Mouse (Mus musculus) retina, adult 2 months (tissue): ENCODE measurements around the gene Nfs1.
"Not testable (repeated sequence)": the region's sequence is repeated elsewhere in the genome, so short reads cannot be mapped to it uniquely, and the experiment has no call there.

Experiments used
- DNase-seq: peaks from one replicate; pipeline ENCODE4 v3.0.0-alpha.2; 2012; ENCODE audit warnings: low read depth, low spot score

Gene Nfs1

GRCm38 (mm10) chr2:156145486-156146130 is 1.6 kb upstream of the Nfs1 start:
- DNase-seq = no peak

GRCm38 (mm10) chr2:156143367-156143766 is 619 bp downstream of the Nfs1 start:
- DNase-seq = no peak

GRCm38 (mm10) chr2:156142820-156143219 is 1.2 kb downstream of the Nfs1 start:
- DNase-seq = no peak

- no peak for DNase-seq
These were observed 8.3 kb downstream of the Nfs1 start for GRCm38 (mm10) chr2:156135695-156136094.

GRCm38 (mm10) chr2:156134161-156134560 is 9.8 kb downstream of the Nfs1 start:
- DNase-seq = no peak

- no peak for DNase-seq
These were observed 17.0 kb downstream of the Nfs1 start, which contains the start of gene Gm28036 for GRCm38 (mm10) chr2:156126992-156127391. Gm28036 (minus strand) TSS chr2:156127092.

- DNase-seq = no peak
These were observed 20.3 kb downstream of the Nfs1 start for GRCm38 (mm10) chr2:156123731-156124130.

GRCm38 (mm10) chr2:156119566-156119965 is 24.4 kb downstream of the Nfs1 start:
- no peak for DNase-seq

GRCm38 (mm10) chr2:156112080-156112423 is 31.9 kb downstream of the Nfs1 start:
- not testable (repeated sequence) for DNase-seq

GRCm38 (mm10) chr2:156111358-156112079 is 32.5 kb downstream of the Nfs1 start, which contains the start of the genes Cpne1 and Rbm12:
Cpne1 (minus strand) TSS chr2:156111965.
Rbm12 (minus strand) TSS chr2:156111978.
- peak; percentile 69 for DNase-seq

GRCm38 (mm10) chr2:156110627-156111357 is 33.2 kb downstream of the Nfs1 start:
- no peak for DNase-seq

GRCm38 (mm10) chr2:156091926-156092325 is 52.1 kb downstream of the Nfs1 start:
- DNase-seq = no peak

GRCm38 (mm10) chr2:156089799-156090198 is 54.2 kb downstream of the Nfs1 start:
- DNase-seq = no peak

GRCm38 (mm10) chr2:156087391-156088110 is 56.4 kb downstream of the Nfs1 start:
- no peak for DNase-seq

- no peak for DNase-seq
These were observed 59.4 kb downstream of the Nfs1 start for GRCm38 (mm10) chr2:156084541-156084940.

GRCm38 (mm10) chr2:156080391-156080790 is 63.6 kb downstream of the Nfs1 start:
- DNase-seq = no peak

- DNase-seq = no peak
These were observed 64.3 kb downstream of the Nfs1 start for GRCm38 (mm10) chr2:156079674-156080073.

- no peak for DNase-seq
These were observed 64.8 kb downstream of the Nfs1 start for GRCm38 (mm10) chr2:156079183-156079560.

- no peak for DNase-seq
These were observed 65.4 kb downstream of the Nfs1 start for GRCm38 (mm10) chr2:156078421-156079182.

GRCm38 (mm10) chr2:156077461-156077860 is 66.5 kb downstream of the Nfs1 start:
- DNase-seq = no peak

- no peak for DNase-seq
These were observed 70.3 kb downstream of the Nfs1 start for GRCm38 (mm10) chr2:156073725-156074124.
